Mouse (Mus musculus) MEL (cell line): ENCODE data around the gene Sowaha. TPM values are rescaled to one million over a fixed set of nuclear protein-coding genes. Genes with fewer than 3 reads are reported as not detected.
A peak's percentile ranks its signal among the peaks of the same experiment; 100 is the strongest.

Source experiments
- DNase-seq: peaks from one replicate; pipeline ENCODE4 v3.0.0; 2011; ENCODE audit warnings: low read depth, low spot score
- H3K27ac ChIP-seq: 2 replicates; pipeline ENCODE4 v1.5.1; 2012; ENCODE audit warnings: low read depth, mild to moderate bottlenecking, control low read depth, low read length, moderate library complexity; ENCODE audit not compliant: control insufficient read depth
- H3K27me3 ChIP-seq, 2 experiments: fragments of 150-350 bp in 1 of 2; sonication (generic) in 1 of 2; 2 replicates each; pipeline ENCODE4 v1.6.1; 2012; ENCODE audit warnings: low read length in 2 of 2, mild to moderate bottlenecking in 2 of 2, improper control_type of control experiment in 1 of 2, moderate library complexity in 1 of 2; ENCODE audit not compliant: insufficient read depth in 2 of 2, control insufficient read depth in 1 of 2
- H3K36me3 ChIP-seq, 2 experiments: 2 replicates each; pipeline ENCODE4 v1.6.1; 2012 to 2014; ENCODE audit warnings: low read length in 2 of 2, improper control_type of control experiment in 1 of 2, inconsistent platforms in 1 of 2, mild to moderate bottlenecking in 1 of 2; ENCODE audit not compliant: insufficient read depth in 2 of 2, control insufficient read depth in 1 of 2
- H3K4me1 ChIP-seq, 2 experiments: fragments of 150-350 bp in 1 of 2; sonication (generic) in 1 of 2; 2 replicates each; pipeline ENCODE4 v1.6.1; 2012; ENCODE audit warnings: low read length in 2 of 2, improper control_type of control experiment in 1 of 2, mild to moderate bottlenecking in 1 of 2; ENCODE audit not compliant: insufficient read depth in 2 of 2, control insufficient read depth in 1 of 2
- H3K4me3 ChIP-seq, 2 experiments: fragments of 150-350 bp in 1 of 2; sonication (generic) in 1 of 2; 2 replicates each; pipeline ENCODE4 v1.5.1; 2012; ENCODE audit warnings: low read depth in 2 of 2, low read length in 2 of 2, mild to moderate bottlenecking in 2 of 2, moderate library complexity in 2 of 2, control low read depth in 1 of 2, improper control_type of control experiment in 1 of 2; ENCODE audit not compliant: control insufficient read depth in 1 of 2, insufficient read depth in 1 of 2
- H3K79me2 ChIP-seq: 2 replicates; pipeline ENCODE4 v1.6.1; 2012; ENCODE audit warnings: mild to moderate bottlenecking, low read length, moderate library complexity; ENCODE audit not compliant: control insufficient read depth, poor library complexity, insufficient read depth
- H3K9ac ChIP-seq: 2 replicates; pipeline ENCODE4 v1.6.1; 2012; ENCODE audit warnings: low read depth, mild to moderate bottlenecking, control low read depth, low read length, moderate library complexity; ENCODE audit not compliant: control insufficient read depth, poor library complexity, severe bottlenecking
- H3K9me3 ChIP-seq: fragments of 150-350 bp; sonication (generic); replicated peaks from 2 replicates; pipeline ENCODE4 v1.6.1; 2012; ENCODE audit warnings: mild to moderate bottlenecking, low read length, improper control_type of control experiment, moderate library complexity; ENCODE audit not compliant: insufficient read depth
- BHLHE40 ChIP-seq: IDR thresholded peaks from 2 replicates; pipeline ENCODE4 v1.6.1; 2012; ENCODE audit warnings: low read depth, mild to moderate bottlenecking, inconsistent platforms, low read length, improper control_type of control experiment, borderline replicate concordance
- CHD1 ChIP-seq: IDR thresholded peaks from 2 replicates; pipeline ENCODE4 v1.6.1; 2012; ENCODE audit warnings: low read depth, mild to moderate bottlenecking, inconsistent platforms, low read length, improper control_type of control experiment
- CHD2 ChIP-seq: IDR thresholded peaks from 2 replicates; pipeline ENCODE4 v1.6.1; 2011; ENCODE audit warnings: low read length, improper control_type of control experiment
- E2F4 ChIP-seq: IDR thresholded peaks from 2 replicates; pipeline ENCODE4 v1.6.1; 2011; ENCODE audit warnings: low read depth, low read length, improper control_type of control experiment, borderline replicate concordance
- ELF1 ChIP-seq: IDR thresholded peaks from 2 replicates; pipeline ENCODE4 v1.6.1; 2014; ENCODE audit warnings: low read depth, mild to moderate bottlenecking, inconsistent platforms, low read length, improper control_type of control experiment, moderate library complexity
- EP300 ChIP-seq, 2 experiments: IDR thresholded peaks; 2 replicates each; pipeline ENCODE4 v1.6.1; 2011; ENCODE audit warnings: improper control_type of control experiment in 2 of 2, low read length in 2 of 2, low read depth in 1 of 2, mild to moderate bottlenecking in 1 of 2
- ETS1 ChIP-seq: IDR thresholded peaks from 2 replicates; pipeline ENCODE4 v1.6.1; 2012; ENCODE audit warnings: low read depth, mild to moderate bottlenecking, inconsistent platforms, low read length, improper control_type of control experiment, moderate library complexity
- GABPA ChIP-seq: IDR thresholded peaks from 2 replicates; pipeline ENCODE4 v1.6.1; 2012; ENCODE audit warnings: low read depth, mild to moderate bottlenecking, inconsistent platforms, low read length, improper control_type of control experiment, moderate library complexity
- GATA1 ChIP-seq: IDR thresholded peaks from 2 replicates; pipeline ENCODE4 v1.6.1; 2011; ENCODE audit warnings: low read depth, low read length, improper control_type of control experiment
- HCFC1 ChIP-seq: IDR thresholded peaks from 2 replicates; pipeline ENCODE4 v1.6.1; 2012; ENCODE audit warnings: low read depth, mild to moderate bottlenecking, inconsistent platforms, low read length, improper control_type of control experiment, moderate library complexity
- JUND ChIP-seq: IDR thresholded peaks from 2 replicates; pipeline ENCODE4 v1.6.1; 2011; ENCODE audit warnings: low read depth, mild to moderate bottlenecking, improper control_type of control experiment, low read length
- KAT2A ChIP-seq: conservative IDR thresholded peaks from 2 replicates; pipeline ENCODE4 v1.6.1; 2012; ENCODE audit warnings: low read depth, low read length, improper control_type of control experiment, inconsistent platforms
- MAX ChIP-seq: IDR thresholded peaks from 2 replicates; pipeline ENCODE4 v1.6.1; 2011; ENCODE audit warnings: low read length, improper control_type of control experiment
- MAZ ChIP-seq: IDR thresholded peaks from 2 replicates; pipeline ENCODE4 v1.6.1; 2012; ENCODE audit warnings: low read depth, mild to moderate bottlenecking, inconsistent platforms, low read length, improper control_type of control experiment
- MEF2A ChIP-seq: IDR thresholded peaks from 2 replicates; pipeline ENCODE4 v1.6.1; 2014; ENCODE audit warnings: low read depth, mild to moderate bottlenecking, inconsistent platforms, low read length, improper control_type of control experiment; ENCODE audit not compliant: poor library complexity, insufficient replicate concordance, severe bottlenecking; ENCODE audit errors: extremely low read depth
- MXI1 ChIP-seq: IDR thresholded peaks from 2 replicates; pipeline ENCODE4 v1.6.1; 2011; ENCODE audit warnings: mild to moderate bottlenecking, low read depth, low read length, improper control_type of control experiment
- MYB ChIP-seq: IDR thresholded peaks from 2 replicates; pipeline ENCODE4 v1.6.1; 2011; ENCODE audit warnings: mild to moderate bottlenecking, low read depth, low read length, improper control_type of control experiment
- MYC ChIP-seq: IDR thresholded peaks from 2 replicates; pipeline ENCODE4 v1.6.1; 2011; ENCODE audit warnings: low read depth, mild to moderate bottlenecking, low read length, improper control_type of control experiment, moderate library complexity
- NELFE ChIP-seq: IDR thresholded peaks from 2 replicates; pipeline ENCODE4 v1.6.1; 2011; ENCODE audit warnings: low read depth, low read length, improper control_type of control experiment
- NRF1 ChIP-seq: IDR thresholded peaks from 2 replicates; pipeline ENCODE4 v1.6.1; 2014; ENCODE audit warnings: low read depth, mild to moderate bottlenecking, inconsistent platforms, low read length, improper control_type of control experiment, moderate library complexity; ENCODE audit not compliant: poor library complexity, insufficient read depth, severe bottlenecking
- POLR2A ChIP-seq, 2 experiments: IDR thresholded peaks; 2 replicates each; pipeline ENCODE4 v1.6.1; 2011 to 2012; ENCODE audit warnings: low read length in 2 of 2, mild to moderate bottlenecking in 2 of 2, control low read depth in 1 of 2, improper control_type of control experiment in 1 of 2, low read depth in 1 of 2, moderate library complexity in 1 of 2; ENCODE audit not compliant: control insufficient read depth in 1 of 2, insufficient read depth in 1 of 2, poor library complexity in 1 of 2
- POLR2AphosphoS2 ChIP-seq: IDR thresholded peaks from 2 replicates; pipeline ENCODE4 v1.6.1; 2011; ENCODE audit warnings: low read length, improper control_type of control experiment
- POLR2AphosphoS5 ChIP-seq: IDR thresholded peaks from 2 replicates; pipeline ENCODE4 v1.6.1; 2012; ENCODE audit warnings: low read depth, borderline replicate concordance, mild to moderate bottlenecking, inconsistent platforms, low read length, moderate library complexity, mixed read lengths
- RAD21 ChIP-seq: IDR thresholded peaks from 2 replicates; pipeline ENCODE4 v1.6.1; 2011; ENCODE audit warnings: mild to moderate bottlenecking, low read depth, low read length, improper control_type of control experiment
- RCOR1 ChIP-seq: IDR thresholded peaks from 2 replicates; pipeline ENCODE4 v1.6.1; 2012; ENCODE audit warnings: low read depth, mild to moderate bottlenecking, inconsistent platforms, low read length, improper control_type of control experiment
- SIN3A ChIP-seq: IDR thresholded peaks from 2 replicates; pipeline ENCODE4 v1.6.1; 2012; ENCODE audit warnings: low read length, improper control_type of control experiment, inconsistent platforms
- SMC3 ChIP-seq: IDR thresholded peaks from 2 replicates; pipeline ENCODE4 v1.6.1; 2011; ENCODE audit warnings: low read depth, low read length, improper control_type of control experiment
- TAL1 ChIP-seq: IDR thresholded peaks from 2 replicates; pipeline ENCODE4 v1.6.1; 2012; ENCODE audit warnings: mild to moderate bottlenecking, inconsistent platforms, low read length, moderate library complexity, mixed read lengths
- TBP ChIP-seq: IDR thresholded peaks from 2 replicates; pipeline ENCODE4 v1.8.0; 2011; ENCODE audit warnings: low read depth, low read length, improper control_type of control experiment
- TCF12 ChIP-seq: IDR thresholded peaks from 2 replicates; pipeline ENCODE4 v1.6.1; 2014; ENCODE audit warnings: low read depth, mild to moderate bottlenecking, inconsistent platforms, low read length, improper control_type of control experiment, moderate library complexity
- USF1 ChIP-seq: IDR thresholded peaks from 2 replicates; pipeline ENCODE4 v1.6.1; 2014; ENCODE audit warnings: low read depth, mild to moderate bottlenecking, inconsistent platforms, low read length, improper control_type of control experiment, moderate library complexity
- ZC3H11A ChIP-seq: IDR thresholded peaks from 2 replicates; pipeline ENCODE4 v1.6.1; 2012; ENCODE audit warnings: low read depth, mild to moderate bottlenecking, inconsistent platforms, low read length, improper control_type of control experiment
- ZMIZ1 ChIP-seq: IDR thresholded peaks from 2 replicates; pipeline ENCODE4 v1.6.1; 2012; ENCODE audit warnings: low read depth, mild to moderate bottlenecking, inconsistent platforms, low read length, improper control_type of control experiment, moderate library complexity
- ZNF384 ChIP-seq: IDR thresholded peaks from 2 replicates; pipeline ENCODE4 v1.6.1; 2012; ENCODE audit warnings: low read depth, mild to moderate bottlenecking, inconsistent platforms, low read length, improper control_type of control experiment
- polyA plus RNA-seq, 2 experiments: library from polyadenylated mRNA; stranded (reverse) in 1 of 2; unstranded in 1 of 2; fragments of >175 nt in 1 of 2; fragments of >200 nt in 1 of 2; gene quantifications; 2 replicates each; pipeline versions ENCODE4 v1.2.1 to v1.2.4; 2012; ENCODE audit warnings: low replicate concordance in 2 of 2, low read depth in 1 of 2; ENCODE audit not compliant: insufficient read length in 2 of 2, insufficient read depth in 1 of 2, missing spikeins in 1 of 2
- total RNA-seq: library from RNA; depleted of rRNA; stranded (reverse); fragments of 300-350 nt; gene quantifications from 2 replicates; pipeline ENCODE4 v1.2.3, GENCODE M21; 2012

Gene Sowaha
- total and polyA plus RNA-seq, 3 experiments = not detected

- Histone ChIP-seq H3K36me3 (peaks cover 6 to 47% of the 10 kb centered on the region in 2 experiments), H3K9me3 (no peaks in the 10 kb centered on the region), H3K27ac (peak overlapping the region; percentile 98), H3K79me2 (peaks cover 59% of the 10 kb centered on the region), H3K4me3 (peak overlapping the region; percentile 70 to 75), H3K27me3 (no peaks in the 10 kb centered on the region), H3K4me1 (peaks cover 27 to 54% of the 10 kb centered on the region in 2 experiments), H3K9ac (peak overlapping the region; percentile 95)
- TF ChIP-seq NRF1 (no peak), GABPA (no peak), ETS1 (peak; percentile 92), USF1 (peak; percentile 56; the same call in 1 of the 2 replicates), TBP (peak; percentile 83), RAD21 (no peak), SIN3A (peak; percentile 82; the same call in 1 of the 2 replicates), ZNF384 (no peak), POLR2A (IDR thresholded peaks at IDR 0.05; ENCODE audit: control insufficient read depth in 1 of 2, insufficient read depth in 1 of 2, low read depth in 1 of 2, low read length in 2 of 2, poor library complexity in 1 of 2) (peak; percentile 59 to 89; a peak in 3 of 4 replicates), SMC3 (peak; percentile 1; the same call in 1 of the 2 replicates), E2F4 (no peak; the same call in 1 of the 2 replicates), ELF1 (peak; percentile 52; the same call in 1 of the 2 replicates), TAL1 (0 out of 2 replicates have a peak, but pooled peaks have one; percentile 20), MYB (peak; percentile 24; the same call in 1 of the 2 replicates), EP300 (IDR thresholded peaks at IDR 0.05; ENCODE audit: low read depth in 1 of 2, low read length in 2 of 2) (peak; percentile 70 to 83), POLR2AphosphoS5 (peak; percentile 17; the same call in 1 of the 2 replicates), MAZ (peak; percentile 97), ZMIZ1 (peak; percentile 95), CHD2 (peak; percentile 47), MYC (peak; percentile 85), ZC3H11A (no peak), GATA1 (peak; percentile 78), JUND (no peak), MXI1 (peak; percentile 76), POLR2AphosphoS2 (peak; percentile 89), MAX (peak; percentile 73), MEF2A (peak; percentile 91; the same call in 1 of the 2 replicates), KAT2A (no peak), CHD1 (0 out of 2 replicates have a peak, but pooled peaks have one; percentile 10), HCFC1 (peak; percentile 76), BHLHE40 (peak; percentile 79), RCOR1 (0 out of 2 replicates have a peak, but pooled peaks have one; percentile 40), TCF12 (peak; percentile 89), NELFE (peak; percentile 79)
- peak; percentile 97 for DNase-seq
Measured at GRCm38 (mm10) chr11:53520122-53520978, 40.3 kb upstream of the Sowaha start.
